Mouse (Mus musculus): ENCODE results near the gene Zfp646. TPM values are rescaled to one million over a fixed set of nuclear protein-coding genes. Genes with fewer than 3 reads are reported as not detected.

Zfp646 gene
- polyA plus RNA-seq, 1 experiment = 15.2 TPM

DNA sequence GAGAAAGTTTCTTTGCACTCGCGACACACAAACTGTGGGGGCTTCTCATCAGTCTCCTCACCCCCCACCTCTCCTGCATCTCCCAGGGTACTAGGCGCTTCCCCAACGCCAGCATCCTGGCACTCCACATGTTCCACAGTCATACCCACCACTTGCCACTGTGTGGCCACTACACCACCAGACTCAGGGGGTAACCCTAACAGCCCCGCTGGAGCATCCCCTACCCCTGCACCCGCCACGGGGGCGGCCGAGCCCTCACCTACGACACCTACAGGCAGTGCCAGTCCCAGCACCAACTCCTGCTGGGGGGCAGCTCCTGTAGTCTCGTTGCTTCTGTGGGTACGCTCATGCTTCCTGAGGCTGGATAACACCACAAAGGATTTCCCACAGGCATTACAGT, 9.6 kb upstream of the Zfp646 start:
- Histone ChIP-seq H3K79me2 (ENCODE audit: control insufficient read depth, insufficient read depth) (peaks cover 33% of the 10 kb centered on the region), H3K79me3 (ENCODE audit: low read depth) (peaks cover 16% of the 10 kb centered on the region), H3ac (ENCODE audit: control insufficient read depth, insufficient read length, low read depth) (no peak overlapping the region), H3K36me3 (ENCODE audit: control insufficient read depth, insufficient read depth) (peaks cover 38% of the 10 kb centered on the region), H3K4me3 (ENCODE audit: insufficient read depth, poor library complexity, severe bottlenecking) (no peak overlapping the region), H3K27me3 (ENCODE audit: control insufficient read depth, insufficient read depth, insufficient read length) (no peaks in the 10 kb centered on the region)
- no peak for TF ChIP-seq FOSL1 (IDR thresholded peaks at IDR 0.05; ENCODE audit: insufficient read depth, low read length, poor library complexity, severe bottlenecking)
- TF ChIP-seq MYOD1 (IDR thresholded peaks at IDR 0.05; ENCODE audit: control insufficient read depth, insufficient read length, low read depth) = no peak
- no peak for TF ChIP-seq MAX (IDR thresholded peaks at IDR 0.05)

DNA sequence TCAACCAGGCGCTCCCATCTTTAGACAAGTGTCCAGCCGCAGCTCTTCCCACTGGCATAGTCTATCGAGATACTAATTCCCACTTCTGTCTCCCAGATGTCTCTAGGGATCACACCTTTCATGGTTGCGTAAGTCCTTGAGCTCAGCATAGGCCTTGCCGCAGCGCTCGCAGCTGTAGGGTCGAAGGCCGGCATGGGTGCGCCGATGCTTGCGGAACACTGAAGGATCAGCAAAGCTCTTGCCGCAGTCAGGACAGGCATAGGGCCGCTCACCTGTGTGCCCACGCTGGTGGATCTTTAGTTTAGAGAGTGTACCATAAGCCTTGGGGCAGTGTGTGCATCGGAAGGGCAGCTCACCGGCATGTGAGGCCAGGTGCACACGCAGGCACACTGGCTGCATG, 8.4 kb upstream of the Zfp646 start:
- Histone ChIP-seq H3K36me3 (ENCODE audit: control insufficient read depth, insufficient read depth) (peaks cover 45% of the 10 kb centered on the region), H3K27me3 (ENCODE audit: control insufficient read depth, insufficient read depth, insufficient read length) (no peaks in the 10 kb centered on the region), H3ac (ENCODE audit: control insufficient read depth, insufficient read length, low read depth) (no peak overlapping the region), H3K79me3 (ENCODE audit: low read depth) (peaks cover 20% of the 10 kb centered on the region), H3K4me3 (ENCODE audit: insufficient read depth, poor library complexity, severe bottlenecking) (no peak overlapping the region), H3K79me2 (ENCODE audit: control insufficient read depth, insufficient read depth) (peaks cover 45% of the 10 kb centered on the region)
- TF ChIP-seq MYOD1 (IDR thresholded peaks at IDR 0.05; ENCODE audit: control insufficient read depth, insufficient read length, low read depth) = no peak
- TF ChIP-seq USF1 (IDR thresholded peaks at IDR 0.05; ENCODE audit: low read depth) = no peak
- TF ChIP-seq MYOG (IDR thresholded peaks at IDR 0.05; ENCODE audit: control insufficient read depth, extremely low read depth, insufficient read length) = no peak
- no peak for TF ChIP-seq MAX (IDR thresholded peaks at IDR 0.05)
- no peak for TF ChIP-seq CEBPB (IDR thresholded peaks at IDR 0.05; ENCODE audit: low read depth)
- no peak for TF ChIP-seq FOSL1 (IDR thresholded peaks at IDR 0.05; ENCODE audit: insufficient read depth, low read length, poor library complexity, severe bottlenecking)
- TF ChIP-seq CTCF (IDR thresholded peaks at IDR 0.05; ENCODE audit: control insufficient read depth, insufficient read depth, insufficient read length) = no peak

DNA sequence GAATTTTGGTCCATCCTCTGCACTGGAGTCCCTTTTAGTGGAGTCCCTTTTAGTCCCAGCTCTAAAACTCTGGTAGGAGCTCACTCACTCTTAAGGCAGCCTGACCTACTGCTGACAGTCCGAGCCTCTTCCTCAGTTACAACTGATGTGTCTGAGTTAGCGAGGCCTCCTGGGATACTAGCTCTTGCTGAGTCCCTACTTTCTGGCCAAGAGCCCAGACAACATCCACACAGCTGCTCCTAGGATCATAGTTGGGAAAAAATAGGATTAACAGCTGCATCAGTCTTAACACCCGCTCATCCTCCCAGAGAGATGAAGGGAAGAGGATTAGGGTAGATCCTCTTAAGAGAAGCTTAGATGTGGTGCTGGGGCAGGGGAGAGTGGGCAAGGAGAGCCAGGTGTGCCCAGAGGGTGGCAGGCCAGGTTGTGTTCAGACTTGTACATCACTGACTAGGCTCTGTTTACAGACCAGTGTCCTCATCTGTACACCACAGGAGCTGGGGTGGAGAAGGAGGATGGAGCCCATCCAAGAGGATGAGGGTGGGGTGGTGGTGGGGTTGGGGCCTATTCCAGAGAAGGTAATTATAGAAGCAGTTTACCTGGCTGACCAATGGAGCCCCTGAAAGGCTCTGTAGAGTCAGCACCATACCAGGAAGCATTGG, 6.7 kb upstream of the Zfp646 start:
- Histone ChIP-seq H3ac (ENCODE audit: control insufficient read depth, insufficient read length, low read depth) (no peak overlapping the region), H3K36me3 (ENCODE audit: control insufficient read depth, insufficient read depth) (peaks cover 45% of the 10 kb centered on the region), H3K27me3 (ENCODE audit: control insufficient read depth, insufficient read depth, insufficient read length) (no peaks in the 10 kb centered on the region), H3K4me3 (ENCODE audit: insufficient read depth, poor library complexity, severe bottlenecking) (no peak overlapping the region), H3K79me3 (ENCODE audit: low read depth) (peaks cover 36% of the 10 kb centered on the region), H3K79me2 (ENCODE audit: control insufficient read depth, insufficient read depth) (peaks cover 61% of the 10 kb centered on the region)
- TF ChIP-seq CEBPB (IDR thresholded peaks at IDR 0.05; ENCODE audit: low read depth) = no peak
- no peak for TF ChIP-seq USF1 (IDR thresholded peaks at IDR 0.05; ENCODE audit: low read depth)
- TF ChIP-seq MYOD1 (IDR thresholded peaks at IDR 0.05; ENCODE audit: control insufficient read depth, insufficient read length, low read depth) = no peak
- no peak for TF ChIP-seq CTCF (IDR thresholded peaks at IDR 0.05; ENCODE audit: control insufficient read depth, insufficient read depth, insufficient read length)
- TF ChIP-seq FOSL1 (IDR thresholded peaks at IDR 0.05; ENCODE audit: insufficient read depth, low read length, poor library complexity, severe bottlenecking) = no peak
- TF ChIP-seq MYOG (IDR thresholded peaks at IDR 0.05; ENCODE audit: control insufficient read depth, extremely low read depth, insufficient read length) = no peak
- TF ChIP-seq MAX (IDR thresholded peaks at IDR 0.05) = no peak

DNA sequence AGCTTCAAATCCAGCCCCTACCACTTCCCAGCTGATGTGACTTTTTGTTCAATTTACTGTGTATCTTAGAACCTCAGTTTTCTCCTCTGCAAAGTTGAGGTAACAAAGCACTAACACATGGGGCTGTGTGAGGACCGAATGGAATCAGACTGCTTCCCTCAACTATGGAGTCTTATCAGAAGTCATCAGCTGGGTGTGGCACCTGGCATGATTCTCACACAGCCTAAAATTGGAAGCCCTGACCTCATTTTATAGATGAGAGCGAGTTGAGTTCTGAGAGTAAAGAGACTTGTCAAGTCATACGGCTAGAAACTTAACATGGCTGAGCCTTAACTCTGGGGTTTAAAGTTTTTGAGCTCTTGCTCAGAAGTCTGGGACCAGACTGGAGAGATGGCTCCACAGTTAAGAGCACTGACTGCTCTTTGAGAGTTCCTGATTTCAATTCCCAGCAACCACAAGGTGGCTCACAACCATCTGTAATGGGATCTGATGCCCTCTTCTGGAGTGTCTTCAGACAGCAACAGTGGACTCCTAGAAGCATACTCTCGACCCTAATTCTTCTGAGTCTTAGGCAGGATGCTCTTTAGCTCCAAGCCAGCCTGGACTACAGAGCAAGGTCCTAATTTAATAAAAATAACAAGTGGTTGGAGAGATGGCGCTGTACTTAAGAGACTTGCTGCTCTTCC, 5.7 kb upstream of the Zfp646 start:
- peaks cover 71% of the 10 kb centered on the region for H3K79me2 ChIP-seq (ENCODE audit: control insufficient read depth, insufficient read depth)
- H3ac ChIP-seq (ENCODE audit: control insufficient read depth, insufficient read length, low read depth) = no peak overlapping the region
- H3K27me3 ChIP-seq (ENCODE audit: control insufficient read depth, insufficient read depth, insufficient read length) = no peaks in the 10 kb centered on the region
- H3K36me3 ChIP-seq (ENCODE audit: control insufficient read depth, insufficient read depth) = peaks cover 42% of the 10 kb centered on the region
- H3K79me3 ChIP-seq (ENCODE audit: low read depth) = peaks cover 46% of the 10 kb centered on the region
- no peak for TF ChIP-seq MYOG (IDR thresholded peaks at IDR 0.05; ENCODE audit: control insufficient read depth, extremely low read depth, insufficient read length)
- no peak for TF ChIP-seq USF1 (IDR thresholded peaks at IDR 0.05; ENCODE audit: low read depth)
- TF ChIP-seq FOSL1 (IDR thresholded peaks at IDR 0.05; ENCODE audit: insufficient read depth, low read length, poor library complexity, severe bottlenecking) = no peak
- no peak for TF ChIP-seq CEBPB (IDR thresholded peaks at IDR 0.05; ENCODE audit: low read depth)
- TF ChIP-seq MAX (IDR thresholded peaks at IDR 0.05) = no peak
- TF ChIP-seq CTCF (IDR thresholded peaks at IDR 0.05; ENCODE audit: control insufficient read depth, insufficient read depth, insufficient read length) = no peak
- TF ChIP-seq MYOD1 (IDR thresholded peaks at IDR 0.05; ENCODE audit: control insufficient read depth, insufficient read length, low read depth) = no peak
- H3K4me3 ChIP-seq (ENCODE audit: insufficient read depth, poor library complexity, severe bottlenecking) = no peak overlapping the region

DNA sequence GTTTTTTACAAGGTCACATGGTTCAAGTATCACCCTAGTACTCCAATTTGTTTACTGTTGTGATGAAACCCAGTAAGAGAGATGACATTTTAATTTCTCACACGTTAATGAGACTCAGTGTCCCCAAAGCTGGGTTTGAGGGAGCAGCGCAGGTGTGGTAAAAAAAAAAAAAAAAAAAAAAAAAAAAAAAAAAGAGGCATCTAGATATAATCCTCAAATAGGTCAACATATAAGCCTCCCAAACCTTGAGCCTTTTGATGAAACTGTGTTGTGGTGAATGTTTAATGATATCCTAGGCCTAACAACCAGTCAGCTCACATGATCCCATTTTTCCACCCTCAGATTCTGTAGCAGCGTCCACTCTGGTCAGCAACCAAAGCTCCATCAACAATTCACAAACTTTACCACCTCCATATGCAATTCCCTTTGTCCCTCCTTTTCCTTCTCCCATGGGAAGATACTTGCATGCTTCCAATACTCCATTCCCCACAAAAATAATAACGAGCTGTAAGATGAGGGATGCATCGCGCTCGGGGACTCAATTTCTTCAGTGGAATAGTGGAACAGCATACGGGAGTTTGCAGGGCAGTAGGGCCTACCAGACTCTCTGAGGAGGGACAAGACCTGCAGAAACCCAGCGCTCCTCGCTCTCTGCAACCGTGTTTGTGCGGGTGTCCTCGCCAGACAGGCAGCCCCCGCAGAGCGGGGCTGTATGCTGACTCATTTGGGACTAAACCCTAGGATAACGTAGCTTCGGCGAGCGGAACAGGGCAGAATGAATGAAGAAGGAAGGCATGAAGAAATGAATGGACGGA, 1.0 kb upstream of the Zfp646 start:
- Histone ChIP-seq H3K27me3 (ENCODE audit: control insufficient read depth, insufficient read depth, insufficient read length) (no peaks in the 10 kb centered on the region), H3K36me3 (ENCODE audit: control insufficient read depth, insufficient read depth) (peaks cover 33% of the 10 kb centered on the region), H3ac (ENCODE audit: control insufficient read depth, insufficient read length, low read depth) (peak overlapping the region; percentile 73), H3K79me3 (ENCODE audit: low read depth) (peaks cover 64% of the 10 kb centered on the region), H3K4me3 (ENCODE audit: insufficient read depth, poor library complexity, severe bottlenecking) (peak overlapping the region; percentile 75), H3K79me2 (ENCODE audit: control insufficient read depth, insufficient read depth) (peaks cover 90% of the 10 kb centered on the region)
- TF ChIP-seq FOSL1 (IDR thresholded peaks at IDR 0.05; ENCODE audit: insufficient read depth, low read length, poor library complexity, severe bottlenecking) (no peak), CTCF (IDR thresholded peaks at IDR 0.05; ENCODE audit: control insufficient read depth, insufficient read depth, insufficient read length) (no peak), MYOD1 (IDR thresholded peaks at IDR 0.05; ENCODE audit: control insufficient read depth, insufficient read length, low read depth) (no peak), CEBPB (IDR thresholded peaks at IDR 0.05; ENCODE audit: low read depth) (no peak), MYOG (IDR thresholded peaks at IDR 0.05; ENCODE audit: control insufficient read depth, extremely low read depth, insufficient read length) (no peak), USF1 (IDR thresholded peaks at IDR 0.05; ENCODE audit: low read depth) (no peak), MAX (IDR thresholded peaks at IDR 0.05) (no peak)
